Mouse (Mus musculus) forebrain, embryonic 13.5 days (tissue): ENCODE data around the gene Dennd1a. TPM values are rescaled to one million over a fixed set of nuclear protein-coding genes. Genes with fewer than 3 reads are reported as not detected.

ENCODE experiments used
- ATAC-seq: fragments of 200-750 bp; cut with Nextera tagmentation; 2 replicates; pipeline ENCODE4 v1.8.0; 2017
- H3K27ac ChIP-seq: fragments of 300-500 bp; sonication (generic); 2 replicates; pipeline ENCODE4 v1.5.1; 2015; ENCODE audit warnings: inconsistent platforms, mild to moderate bottlenecking, moderate library complexity
- H3K27me3 ChIP-seq: fragments of 300-500 bp; sonication (generic); 2 replicates; pipeline ENCODE4 v1.6.1; 2015; ENCODE audit warnings: mild to moderate bottlenecking, inconsistent platforms
- H3K36me3 ChIP-seq: fragments of 300-500 bp; sonication (generic); 2 replicates; pipeline ENCODE4 v1.6.1; 2015; ENCODE audit warnings: mild to moderate bottlenecking, inconsistent platforms; ENCODE audit not compliant: poor library complexity, severe bottlenecking
- H3K4me1 ChIP-seq: fragments of 300-500 bp; sonication (generic); 2 replicates; pipeline ENCODE4 v1.6.1; 2015; ENCODE audit warnings: inconsistent platforms
- H3K4me2 ChIP-seq: fragments of 300-500 bp; sonication (generic); 2 replicates; pipeline ENCODE4 v1.6.1; 2015; ENCODE audit warnings: inconsistent platforms, mild to moderate bottlenecking, moderate library complexity
- H3K4me3 ChIP-seq: fragments of 300-500 bp; sonication (generic); 2 replicates; pipeline ENCODE4 v1.5.1; 2015; ENCODE audit warnings: mild to moderate bottlenecking, inconsistent platforms
- H3K9ac ChIP-seq: fragments of 300-500 bp; sonication (generic); 2 replicates; pipeline ENCODE4 v1.6.1; 2015; ENCODE audit warnings: mild to moderate bottlenecking, inconsistent platforms
- H3K9me3 ChIP-seq: fragments of 300-500 bp; sonication (generic); replicated peaks from 2 replicates; pipeline ENCODE4 v1.6.1; 2016; ENCODE audit warnings: inconsistent platforms
- WGBS: fragments of 180-500 bp; shearing (Covaris S2); methylation state at CpG from one replicate; pipeline ENCODE4 v1.1.7; 2015; 5-methylcytosine and 5-hydroxymethylcytosine counted together
- polyA plus RNA-seq: library from polyadenylated mRNA; unstranded; fragments of >200 nt; fragmentation: Nextera tagmentation; extraction: Ambion mirVana; gene quantifications from 2 replicates; pipeline ENCODE4 v1.2.1, GENCODE M21; 2015

The Dennd1a gene
- polyA plus RNA-seq, 1 experiment from 2014 or later = 17.7 TPM

- Histone ChIP-seq H3K4me3 (no peak overlapping the region), H3K9me3 (no peaks in the 10 kb centered on the region), H3K4me1 (peaks cover 43% of the 10 kb centered on the region), H3K4me2 (no peak overlapping the region), H3K27ac (no peak overlapping the region), H3K9ac (no peak overlapping the region), H3K27me3 (peaks cover 8% of the 10 kb centered on the region; the same call in 1 of the 2 replicates), H3K36me3 (no peaks in the 10 kb centered on the region)
- peak; percentile 60; the same call in 1 of the 2 replicates for ATAC-seq
- 33% methylated on average over 2 of the region's 2 CpGs for whole genome bisulfite sequencing
Observed at GRCm38 (mm10) chr2:37768903-37769302, 518.3 kb downstream of the Dennd1a start.

GRCm38 (mm10) chr2:37767739-37768138, 519.5 kb downstream of the Dennd1a start:
- Histone ChIP-seq H3K4me3 (no peak overlapping the region), H3K4me2 (no peak overlapping the region), H3K9me3 (no peaks in the 10 kb centered on the region), H3K27ac (no peak overlapping the region), H3K36me3 (no peaks in the 10 kb centered on the region), H3K9ac (no peak overlapping the region), H3K4me1 (peaks cover 47% of the 10 kb centered on the region), H3K27me3 (peaks cover 3% of the 10 kb centered on the region; the same call in 1 of the 2 replicates)
- WGBS = 65% methylated on average over 3 of the region's 3 CpGs
- no peak for ATAC-seq

- Histone ChIP-seq H3K27me3 (0 out of 2 replicates have a peak, but pooled peaks cover 3% of the 10 kb centered on the region), H3K9ac (no peak overlapping the region), H3K27ac (no peak overlapping the region), H3K4me3 (no peak overlapping the region), H3K4me2 (no peak overlapping the region), H3K4me1 (peaks cover 47% of the 10 kb centered on the region), H3K9me3 (no peaks in the 10 kb centered on the region), H3K36me3 (no peaks in the 10 kb centered on the region)
- no peak for ATAC-seq
- 1% methylated on average over 9 of the region's 9 CpGs for WGBS
Observed at GRCm38 (mm10) chr2:37767080-37767547, 520.1 kb downstream of the Dennd1a start.

GRCm38 (mm10) chr2:37766027-37766761, 521.0 kb downstream of the Dennd1a start:
- Histone ChIP-seq H3K4me2 (no peak overlapping the region), H3K9me3 (no peaks in the 10 kb centered on the region), H3K36me3 (no peaks in the 10 kb centered on the region), H3K27me3 (0 out of 2 replicates have a peak, but pooled peaks cover 6% of the 10 kb centered on the region), H3K9ac (no peak overlapping the region), H3K4me1 (peaks cover 41% of the 10 kb centered on the region), H3K27ac (no peak overlapping the region), H3K4me3 (no peak overlapping the region)
- no peak; the same call in 1 of the 2 replicates for ATAC-seq
- WGBS = 46% methylated on average over 10 of the region's 11 CpGs

- H3K4me1 ChIP-seq = peaks cover 38% of the 10 kb centered on the region
- H3K9ac ChIP-seq = peak overlapping the region; percentile 6; the same call in 1 of the 2 replicates
- ATAC-seq = no peak
- no peak overlapping the region for H3K27ac ChIP-seq
- no peaks in the 10 kb centered on the region for H3K36me3 ChIP-seq
- 0 out of 2 replicates have a peak, but pooled peaks cover 13% of the 10 kb centered on the region for H3K27me3 ChIP-seq
- no peak overlapping the region for H3K4me2 ChIP-seq
- no peaks in the 10 kb centered on the region for H3K9me3 ChIP-seq
- 29% methylated on average over 21 of the region's 21 CpGs for WGBS
- no peak overlapping the region for H3K4me3 ChIP-seq
Observed at GRCm38 (mm10) chr2:37765082-37765483, 522.1 kb downstream of the Dennd1a start.

- Histone ChIP-seq H3K4me1 (peaks cover 38% of the 10 kb centered on the region), H3K9ac (peak overlapping the region; percentile 6; the same call in 1 of the 2 replicates), H3K27ac (no peak overlapping the region), H3K36me3 (no peaks in the 10 kb centered on the region), H3K9me3 (no peaks in the 10 kb centered on the region), H3K4me3 (no peak overlapping the region), H3K27me3 (0 out of 2 replicates have a peak, but pooled peaks cover 9% of the 10 kb centered on the region), H3K4me2 (no peak overlapping the region)
- WGBS = 94% methylated on average over 2 of the region's 2 CpGs
- no peak for ATAC-seq
Observed at GRCm38 (mm10) chr2:37764514-37764913, 522.7 kb downstream of the Dennd1a start.

- no peak for ATAC-seq
- Histone ChIP-seq H3K9me3 (no peaks in the 10 kb centered on the region), H3K4me3 (no peak overlapping the region), H3K36me3 (no peaks in the 10 kb centered on the region), H3K4me1 (peaks cover 35% of the 10 kb centered on the region), H3K4me2 (no peak overlapping the region), H3K27me3 (0 out of 2 replicates have a peak, but pooled peaks cover 9% of the 10 kb centered on the region), H3K27ac (no peak overlapping the region), H3K9ac (no peak overlapping the region)
- WGBS = 20% methylated on average over 3 of the region's 3 CpGs
Observed at GRCm38 (mm10) chr2:37763638-37764037, 523.6 kb downstream of the Dennd1a start.

GRCm38 (mm10) chr2:37760633-37761032, 526.6 kb downstream of the Dennd1a start:
- Histone ChIP-seq H3K27me3 (0 out of 2 replicates have a peak, but pooled peaks cover 9% of the 10 kb centered on the region), H3K4me1 (peaks cover 25% of the 10 kb centered on the region), H3K9me3 (no peaks in the 10 kb centered on the region), H3K4me3 (no peak overlapping the region), H3K36me3 (no peaks in the 10 kb centered on the region), H3K9ac (no peak overlapping the region), H3K27ac (no peak overlapping the region), H3K4me2 (no peak overlapping the region)
- ATAC-seq = no peak
- 30% methylated on average over 6 of the region's 6 CpGs for WGBS

- no peak overlapping the region for H3K27ac ChIP-seq
Observed at GRCm38 (mm10) chr2:37758343-37759015, 528.7 kb downstream of the Dennd1a start.

GRCm38 (mm10) chr2:37757784-37758183, 529.4 kb downstream of the Dennd1a start:
- Histone ChIP-seq H3K9me3 (no peaks in the 10 kb centered on the region), H3K4me1 (peaks cover 10% of the 10 kb centered on the region), H3K4me2 (no peak overlapping the region; the same call in 1 of the 2 replicates), H3K27ac (no peak overlapping the region), H3K4me3 (no peak overlapping the region), H3K9ac (peak overlapping the region; percentile 52; the same call in 1 of the 2 replicates), H3K36me3 (no peaks in the 10 kb centered on the region), H3K27me3 (0 out of 2 replicates have a peak, but pooled peaks cover 9% of the 10 kb centered on the region)
- peak; percentile 28 for ATAC-seq
- 82% methylated on average over 4 of the region's 4 CpGs for WGBS

More at GRCm38 (mm10) chr2:37758343-37759015, 528.7 kb downstream of the Dennd1a start:
- H3K9ac ChIP-seq = peak overlapping the region; percentile 52
- 0 out of 2 replicates have a peak, but pooled peaks cover 9% of the 10 kb centered on the region for H3K27me3 ChIP-seq
- H3K36me3 ChIP-seq = no peaks in the 10 kb centered on the region
- peaks cover 10% of the 10 kb centered on the region for H3K4me1 ChIP-seq
- H3K4me3 ChIP-seq = no peak overlapping the region
- peak overlapping the region; percentile 29 for H3K4me2 ChIP-seq
- ATAC-seq = peak; percentile 63
- WGBS = 8% methylated on average over 21 of the region's 21 CpGs
- no peaks in the 10 kb centered on the region for H3K9me3 ChIP-seq

- WGBS = 91% methylated on average over 5 of the region's 5 CpGs
- Histone ChIP-seq H3K4me2 (no peak overlapping the region), H3K27ac (no peak overlapping the region), H3K4me3 (no peak overlapping the region), H3K4me1 (peaks cover 10% of the 10 kb centered on the region), H3K27me3 (0 out of 2 replicates have a peak, but pooled peaks cover 9% of the 10 kb centered on the region), H3K36me3 (no peaks in the 10 kb centered on the region), H3K9me3 (no peaks in the 10 kb centered on the region), H3K9ac (no peak overlapping the region)
- no peak for ATAC-seq
Observed at GRCm38 (mm10) chr2:37757016-37757415, 530.2 kb downstream of the Dennd1a start.
